ENCODE assay signal across 21 mouse cellular contexts in the genomic region with DNA sequence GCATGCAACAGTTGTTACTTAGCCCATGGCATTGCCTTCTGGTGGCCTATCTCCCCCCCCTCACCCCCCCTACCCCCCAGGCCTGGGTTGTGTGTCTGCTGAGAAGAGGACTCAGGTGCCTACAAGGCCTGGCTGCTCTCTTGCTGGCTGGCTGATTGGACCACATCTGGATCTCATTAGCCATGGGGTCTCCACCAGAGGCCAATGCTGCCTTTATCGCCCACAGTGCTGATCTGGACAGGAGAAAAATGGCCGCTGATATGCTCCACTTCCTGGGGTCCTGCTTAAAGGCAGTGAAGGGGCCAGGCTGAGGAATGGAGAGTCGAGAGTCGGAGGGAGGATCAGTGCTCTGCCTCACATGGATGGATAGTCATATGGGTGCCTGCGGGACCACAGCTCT.
A peak's percentile ranks its signal among the peaks of the same experiment; 100 is the strongest.
DNase-seq lines count a peak whose midpoint lies in the region; ATAC-seq and TF ChIP-seq lines count a peak whose summit lies in the region.
"Had no signal": no experiment of that assay in that cellular context is flagged by ENCODE, and none has a peak within 500 bp of the region (broad histone marks: within the 10 kb centered on the region; RNA-seq: fewer than 3 reads in every experiment).

No protein-coding gene starts in this region.

- no peak for TF ChIP-seq CTCF in midbrain, postnatal 0 days (IDR thresholded peaks at IDR 0.05)

- ATAC-seq in midbrain, postnatal 0 days (ENCODE audit: low FRiP score), result no peak
- ATAC-seq: activated CD4-positive, CD25-positive, alpha-beta regulatory T cell, adult 4 months; forebrain, embryonic 14.5 days; hindbrain, postnatal 0 days; Patski had no signal

- no peak overlapping the region for H3K4me2 ChIP-seq in midbrain, postnatal 0 days (ENCODE audit: low read depth, low read length, poor library complexity, severe bottlenecking)
- H3K4me2 ChIP-seq: heart, embryonic 11.5 days; heart, embryonic 15.5 days; hindbrain, embryonic 13.5 days had no signal

- no peak overlapping the region for H3K4me3 ChIP-seq in midbrain, postnatal 0 days (ENCODE audit: low read depth, low read length)
- H3K4me3 ChIP-seq: erythroblast, embryonic 14.5 days; forebrain, embryonic 10.5 days; heart, adult 2 months; heart, embryonic 15.5 days; hindbrain, embryonic 13.5 days had no signal

- no peaks in the 10 kb centered on the region for H3K9me3 ChIP-seq in midbrain, postnatal 0 days (ENCODE audit: low read length)
- H3K9me3 ChIP-seq: forebrain, embryonic 10.5 days; heart, embryonic 15.5 days; hindbrain, embryonic 13.5 days had no signal

- H3K9ac ChIP-seq in midbrain, postnatal 0 days (replicated peaks; ENCODE audit: low read length, poor library complexity, severe bottlenecking), result no peak overlapping the region
- H3K9ac ChIP-seq: heart, embryonic 15.5 days; hindbrain, embryonic 13.5 days had no signal

- WGBS in midbrain, postnatal 0 days, result 84% methylated on average over 5 of the region's 5 CpGs

- H3K36me3 ChIP-seq in midbrain, postnatal 0 days (ENCODE audit: insufficient read depth, low read length), result no peaks in the 10 kb centered on the region
- H3K36me3 ChIP-seq: forebrain, embryonic 10.5 days; heart, embryonic 15.5 days; hindbrain, embryonic 13.5 days had no signal

- H3K4me1 ChIP-seq in midbrain, postnatal 0 days (ENCODE audit: insufficient read depth, low read length), result peaks cover 3% of the 10 kb centered on the region; the same call in 1 of the 2 replicates

- no peaks in the 10 kb centered on the region for H3K27me3 ChIP-seq in midbrain, postnatal 0 days (ENCODE audit: insufficient read depth, low read length)

- H3K27ac ChIP-seq in midbrain, postnatal 0 days (ENCODE audit: low read depth, low read length), result no peak overlapping the region
- H3K27ac ChIP-seq: forebrain, embryonic 10.5 days; heart, adult 2 months; heart, embryonic 15.5 days; hindbrain, embryonic 13.5 days; hindbrain, postnatal 0 days had no signal

- DNase-seq in embryo, embryonic 10.5 days (ENCODE audit: low spot score), result peak; percentile 72
- DNase-seq in embryo, embryonic 9.5 days (ENCODE audit: extremely low spot score), result peak; percentile 62
- DNase-seq in forelimb bud, embryonic 11.5 days (ENCODE audit: low read depth, low spot score), result peak; percentile 78
- no peak for DNase-seq in midbrain, postnatal 0 days (ENCODE audit: low spot score)
- DNase-seq in gastrocnemius, postnatal 10 days, result no peak
- DNase-seq in gastrocnemius, adult 18-20 months (ENCODE audit: low spot score), result no peak
- DNase-seq: adrenal gland, postnatal 25 days; cerebellum, adult 18-20 months; cerebellum, adult 9-11 months; gastrocnemius, postnatal 14 days; heart, adult 2 months; heart, postnatal 14 days had no signal

Comparison
In these comparisons a context has a peak if more than half of its experiments do, and no peak if none do; other contexts are left out.
1. DNase-seq: peak in embryo, embryonic 10.5 days (single experiment), embryo, embryonic 9.5 days (single experiment) and forelimb bud, embryonic 11.5 days (single experiment); none in midbrain, postnatal 0 days (single experiment), gastrocnemius, postnatal 10 days (single experiment) and gastrocnemius, adult 18-20 months (single experiment).